Mouse (Mus musculus): Measurements from ENCODE around the gene Dmbt1. TPM values are rescaled to one million over a fixed set of nuclear protein-coding genes. Genes with fewer than 3 reads are reported as not detected.

Gene Dmbt1
- polyA plus RNA-seq, 1 experiment from 2014 or later = 0.06 TPM

DNA sequence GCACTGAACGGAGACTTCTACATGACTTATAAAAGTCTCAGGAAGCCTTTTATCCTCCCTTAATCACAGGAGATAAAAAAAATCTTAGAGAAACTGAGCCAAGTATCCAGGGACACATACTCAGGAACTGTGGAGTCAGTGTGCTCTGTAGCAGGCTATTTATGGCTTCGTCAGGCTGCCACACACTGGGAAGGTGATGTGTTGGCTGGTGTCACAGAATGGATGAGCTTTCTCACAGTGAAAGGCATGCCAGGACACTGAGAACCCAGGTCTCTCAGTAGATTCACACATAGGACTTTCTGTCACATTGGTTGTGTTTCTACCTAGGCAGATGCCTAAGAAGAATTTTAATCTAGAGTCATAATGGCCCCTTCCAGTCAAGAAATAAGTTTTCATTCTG, 82.6 kb downstream of the Dmbt1 start:
- Histone ChIP-seq H3K4me1 (replicated peaks) (peaks cover 6% of the 10 kb centered on the region; the same call in 1 of the 2 replicates), H3K27ac (peak overlapping the region; percentile 27), H3K9ac (no peak overlapping the region), H3K9me3 (replicated peaks) (no peaks in the 10 kb centered on the region), H3K36me3 (no peaks in the 10 kb centered on the region), H3K27me3 (no peaks in the 10 kb centered on the region), H3K4me3 (no peak overlapping the region), H3K4me2 (no peak overlapping the region)
- ATAC-seq (replicated peaks; ENCODE audit: insufficient number of reproducible peaks, insufficient read depth, low FRiP score, low read depth) = no peak
- 43% methylated on average over 2 of the region's 2 CpGs for WGBS

DNA sequence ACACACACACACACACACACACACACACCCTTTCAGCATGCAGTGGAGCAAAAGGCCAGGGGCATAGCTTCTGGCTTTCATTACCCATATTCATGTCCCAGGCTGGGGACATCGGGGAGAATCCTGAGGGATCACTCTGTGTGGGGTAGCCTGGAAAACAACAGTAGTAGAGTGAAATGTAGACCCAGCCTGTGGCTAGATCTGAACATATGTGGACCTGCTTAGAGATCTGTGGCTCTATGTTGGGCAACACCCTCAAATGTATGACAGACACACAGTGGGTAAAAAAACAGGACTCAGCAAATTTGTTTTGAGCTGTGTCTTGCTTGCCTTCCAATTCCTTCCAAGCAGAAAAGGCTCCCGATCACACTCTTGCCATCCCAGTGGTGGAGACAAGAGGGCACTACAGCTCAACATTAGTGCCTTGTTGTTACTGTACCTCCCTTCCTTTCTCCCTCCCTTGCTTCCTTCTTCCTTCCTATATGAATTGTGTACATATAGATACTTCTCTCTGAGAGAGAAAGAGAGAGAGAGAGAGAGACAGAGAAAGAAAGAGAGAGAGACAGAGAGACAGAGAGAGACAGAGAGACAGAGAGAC, 90.5 kb downstream of the Dmbt1 start:
- Histone ChIP-seq H3K27ac (no peak overlapping the region), H3K9ac (no peak overlapping the region), H3K4me2 (no peak overlapping the region), H3K4me3 (no peak overlapping the region), H3K4me1 (replicated peaks) (no peaks in the 10 kb centered on the region), H3K36me3 (no peaks in the 10 kb centered on the region), H3K9me3 (replicated peaks) (no peaks in the 10 kb centered on the region), H3K27me3 (no peaks in the 10 kb centered on the region)
- ATAC-seq (replicated peaks; ENCODE audit: insufficient number of reproducible peaks, insufficient read depth, low FRiP score, low read depth) = no peak
- 87% methylated on average over 2 of the region's 2 CpGs for WGBS

DNA sequence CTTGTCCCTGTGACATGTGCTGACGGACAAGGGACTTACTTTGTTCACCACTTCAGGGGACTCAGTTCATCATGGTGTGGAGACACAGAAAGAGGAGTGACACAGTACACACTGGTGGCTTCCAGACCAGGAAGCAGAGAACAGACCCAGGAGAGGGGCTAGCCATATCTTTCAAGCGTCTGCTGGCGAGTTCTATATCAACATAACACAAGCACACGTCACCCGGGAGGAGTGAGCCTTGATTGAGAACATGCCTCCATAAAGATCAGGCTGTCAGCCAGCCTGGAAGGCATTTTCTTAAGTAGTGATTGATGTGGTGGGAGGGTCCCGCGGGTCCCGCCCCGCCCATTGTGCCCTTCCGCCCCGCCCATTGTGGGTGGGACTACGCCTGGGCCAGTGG, 98.2 kb downstream of the Dmbt1 start:
- H3K9ac ChIP-seq = no peak overlapping the region
- H3K36me3 ChIP-seq = no peaks in the 10 kb centered on the region
- no peaks in the 10 kb centered on the region for H3K9me3 ChIP-seq (replicated peaks)
- WGBS = 41% methylated on average over 12 of the region's 12 CpGs
- no peak overlapping the region for H3K27ac ChIP-seq
- no peaks in the 10 kb centered on the region; the same call in 1 of the 2 replicates for H3K27me3 ChIP-seq
- H3K4me3 ChIP-seq = no peak overlapping the region
- H3K4me1 ChIP-seq (replicated peaks) = no peaks in the 10 kb centered on the region
- ATAC-seq (replicated peaks; ENCODE audit: insufficient number of reproducible peaks, insufficient read depth, low FRiP score, low read depth) = peak; percentile 66; the same call in 1 of the 2 replicates
- H3K4me2 ChIP-seq = no peak overlapping the region

DNA sequence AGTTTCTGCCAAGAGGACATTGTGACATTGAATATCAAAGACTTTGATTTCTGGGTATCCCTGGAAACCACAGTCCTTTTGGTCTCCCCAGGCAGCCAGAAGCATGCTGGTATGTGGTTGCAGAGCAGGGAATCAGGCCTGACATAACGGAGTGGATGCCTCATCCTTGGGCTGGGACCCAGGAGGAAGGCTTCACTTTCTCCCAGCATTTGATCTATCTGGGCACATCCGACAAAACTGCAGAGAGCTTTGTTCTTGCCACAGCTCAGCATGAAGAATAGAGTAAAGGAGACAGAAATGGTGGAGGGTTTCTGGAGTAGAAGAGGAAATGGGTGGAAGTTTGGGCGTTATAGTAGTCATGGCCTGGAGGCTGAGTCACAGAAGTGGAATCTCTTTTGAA, 101.3 kb downstream of the Dmbt1 start:
- Histone ChIP-seq H3K4me3 (no peak overlapping the region), H3K4me1 (replicated peaks) (no peaks in the 10 kb centered on the region), H3K36me3 (no peaks in the 10 kb centered on the region), H3K4me2 (no peak overlapping the region), H3K9me3 (replicated peaks) (no peaks in the 10 kb centered on the region), H3K27me3 (no peaks in the 10 kb centered on the region; the same call in 1 of the 2 replicates), H3K27ac (no peak overlapping the region), H3K9ac (no peak overlapping the region)
- no peak for ATAC-seq (replicated peaks; ENCODE audit: insufficient number of reproducible peaks, insufficient read depth, low FRiP score, low read depth)
- 63% methylated on average over 3 of the region's 3 CpGs for WGBS

DNA sequence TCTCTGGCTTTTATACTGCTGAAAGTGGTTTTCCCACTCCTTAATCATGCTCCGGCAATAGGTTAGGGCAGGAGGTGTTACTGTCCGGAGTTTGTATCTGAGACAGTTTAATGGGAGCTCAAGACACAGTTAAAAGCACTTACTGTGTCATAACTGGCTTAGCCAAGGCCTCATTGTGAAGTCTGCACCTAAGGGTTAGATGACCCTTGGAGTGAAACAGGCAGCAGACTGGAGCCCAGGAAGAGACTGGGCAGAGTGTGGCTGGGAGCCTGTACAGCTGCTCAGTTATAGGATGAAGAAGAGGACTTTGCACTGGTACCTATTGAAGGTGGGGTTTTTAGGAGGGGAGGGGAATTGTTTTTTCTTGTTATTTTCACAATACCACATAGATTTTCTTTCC, 114.4 kb downstream of the Dmbt1 start, which contains the start of gene 4933402N03Rik:
Gene 4933402N03Rik, minus strand, starts transcription at position 101 of the 400 bp plus-strand sequence.
- 80% methylated on average over 2 of the region's 2 CpGs for WGBS
- Histone ChIP-seq H3K9ac (no peak within 1 kb of the TSS), H3K4me1 (replicated peaks) (no peaks in the 10 kb centered on the region), H3K9me3 (replicated peaks) (no peaks in the 10 kb centered on the region), H3K27me3 (peaks cover 7% of the 10 kb centered on the region; the same call in 1 of the 2 replicates), H3K27ac (no peak within 1 kb of the TSS), H3K4me2 (no peak within 1 kb of the TSS), H3K36me3 (no peaks in the 10 kb centered on the region), H3K4me3 (no peak within 1 kb of the TSS)
- ATAC-seq (replicated peaks; ENCODE audit: insufficient number of reproducible peaks, insufficient read depth, low FRiP score, low read depth) = no peak

DNA sequence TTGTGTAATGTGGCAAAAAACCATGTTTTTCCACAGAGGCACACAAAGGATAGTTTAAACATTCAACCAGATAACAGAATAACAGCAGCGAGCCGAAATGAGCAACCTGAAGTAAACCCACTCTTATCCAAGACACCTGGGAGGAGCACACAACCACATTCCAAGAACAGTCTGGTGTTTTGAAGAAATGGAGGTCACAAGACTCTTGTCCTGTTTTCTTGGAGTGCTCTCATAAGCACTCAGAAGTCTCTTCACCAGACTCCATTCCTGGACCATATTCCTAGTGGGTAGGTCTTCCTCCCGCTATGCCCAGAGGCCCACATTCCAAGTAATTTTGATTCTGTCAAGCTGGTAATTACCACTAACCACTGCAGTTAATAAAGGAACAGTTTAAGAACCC, 118.3 kb downstream of the Dmbt1 start:
- H3K27me3 ChIP-seq = peaks cover 7% of the 10 kb centered on the region; the same call in 1 of the 2 replicates
- H3K9ac ChIP-seq = no peak overlapping the region
- H3K36me3 ChIP-seq = no peaks in the 10 kb centered on the region
- no peaks in the 10 kb centered on the region for H3K9me3 ChIP-seq (replicated peaks)
- H3K4me2 ChIP-seq = no peak overlapping the region
- no peak overlapping the region for H3K4me3 ChIP-seq
- H3K4me1 ChIP-seq (replicated peaks) = no peaks in the 10 kb centered on the region
- WGBS = 70% methylated on average over 3 of the region's 3 CpGs
- no peak overlapping the region for H3K27ac ChIP-seq
- no peak for ATAC-seq (replicated peaks; ENCODE audit: insufficient number of reproducible peaks, insufficient read depth, low FRiP score, low read depth)

DNA sequence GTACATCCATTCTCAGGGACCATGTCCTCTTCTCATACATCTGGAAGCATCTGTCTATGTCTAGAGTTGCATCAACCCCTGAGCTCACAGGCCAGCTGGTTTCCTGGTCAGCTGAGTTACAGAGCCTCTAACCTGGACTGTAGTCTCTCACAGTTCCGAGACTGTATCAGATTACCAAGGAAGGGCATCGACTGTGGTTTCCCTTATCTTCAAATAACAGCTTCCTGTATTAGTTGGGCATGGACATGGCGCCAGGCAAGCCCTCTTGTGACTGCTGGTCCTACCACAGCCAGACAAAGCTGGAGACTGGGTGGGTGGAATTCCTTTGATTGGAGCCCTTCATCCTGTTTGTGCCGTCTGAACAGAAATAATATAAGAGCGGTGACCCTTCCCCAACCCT, 121.2 kb downstream of the Dmbt1 start:
- Histone ChIP-seq H3K36me3 (no peaks in the 10 kb centered on the region), H3K27me3 (no peaks in the 10 kb centered on the region), H3K4me3 (no peak overlapping the region), H3K27ac (no peak overlapping the region), H3K9me3 (replicated peaks) (no peaks in the 10 kb centered on the region), H3K9ac (no peak overlapping the region), H3K4me1 (replicated peaks) (no peaks in the 10 kb centered on the region), H3K4me2 (no peak overlapping the region)
- WGBS = 64% methylated on average over 5 of the region's 5 CpGs
- no peak for ATAC-seq (replicated peaks; ENCODE audit: insufficient number of reproducible peaks, insufficient read depth, low FRiP score, low read depth)

DNA sequence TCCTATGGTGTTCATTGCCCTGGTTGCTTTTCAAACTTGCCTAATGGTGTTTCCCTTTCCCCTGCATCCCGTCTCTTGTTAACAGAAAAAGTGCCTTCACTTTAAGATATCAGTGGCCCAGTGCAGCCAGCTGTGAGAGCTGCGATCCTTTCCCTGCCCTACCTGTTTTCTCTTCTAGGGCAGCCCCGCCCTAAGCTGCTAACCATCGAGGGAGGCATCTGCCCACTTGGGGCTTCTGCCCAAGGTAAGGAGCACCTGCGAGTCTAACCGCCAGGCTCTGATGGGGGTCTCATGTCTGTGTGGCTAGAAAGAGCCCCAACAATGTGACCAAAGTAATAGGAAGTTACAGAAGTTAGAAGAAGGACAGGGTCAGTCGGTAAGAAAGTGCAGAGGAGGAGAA, 130.4 kb downstream of the Dmbt1 start:
- no peaks in the 10 kb centered on the region for H3K9me3 ChIP-seq (replicated peaks)
- no peaks in the 10 kb centered on the region for H3K27me3 ChIP-seq
- 56% methylated on average over 7 of the region's 7 CpGs for WGBS
- no peak overlapping the region for H3K27ac ChIP-seq
- no peak overlapping the region for H3K4me2 ChIP-seq
- no peak for ATAC-seq (replicated peaks; ENCODE audit: insufficient number of reproducible peaks, insufficient read depth, low FRiP score, low read depth)
- H3K4me1 ChIP-seq (replicated peaks) = no peaks in the 10 kb centered on the region
- no peak overlapping the region for H3K4me3 ChIP-seq
- no peak overlapping the region for H3K9ac ChIP-seq
- no peaks in the 10 kb centered on the region for H3K36me3 ChIP-seq

DNA sequence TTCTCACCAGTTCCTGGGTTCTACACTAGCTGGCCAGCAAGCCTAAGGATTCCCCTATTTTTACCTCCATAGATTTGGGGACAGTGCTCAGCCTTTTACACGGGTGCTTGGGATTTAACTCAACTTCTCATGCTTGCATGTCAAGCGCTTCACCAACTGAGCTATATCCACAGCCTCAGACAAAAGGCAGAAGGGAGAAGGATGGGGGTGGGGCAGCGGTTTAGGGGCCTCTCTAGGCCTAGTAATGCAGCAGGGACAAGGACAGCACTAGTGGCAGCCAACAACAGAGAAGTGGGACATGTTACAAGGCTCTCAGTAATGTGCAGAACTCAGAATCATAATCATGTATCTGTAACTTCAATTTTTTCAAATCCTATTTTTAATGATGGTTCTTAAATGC, 135.9 kb downstream of the Dmbt1 start:
- ATAC-seq (replicated peaks; ENCODE audit: insufficient number of reproducible peaks, insufficient read depth, low FRiP score, low read depth) = no peak
- Histone ChIP-seq H3K27me3 (no peaks in the 10 kb centered on the region), H3K36me3 (no peaks in the 10 kb centered on the region), H3K4me2 (no peak overlapping the region), H3K4me1 (replicated peaks) (no peaks in the 10 kb centered on the region), H3K9me3 (replicated peaks) (no peaks in the 10 kb centered on the region), H3K4me3 (no peak overlapping the region), H3K27ac (no peak overlapping the region), H3K9ac (no peak overlapping the region)
- WGBS = 65% methylated on average over 3 of the region's 3 CpGs

DNA sequence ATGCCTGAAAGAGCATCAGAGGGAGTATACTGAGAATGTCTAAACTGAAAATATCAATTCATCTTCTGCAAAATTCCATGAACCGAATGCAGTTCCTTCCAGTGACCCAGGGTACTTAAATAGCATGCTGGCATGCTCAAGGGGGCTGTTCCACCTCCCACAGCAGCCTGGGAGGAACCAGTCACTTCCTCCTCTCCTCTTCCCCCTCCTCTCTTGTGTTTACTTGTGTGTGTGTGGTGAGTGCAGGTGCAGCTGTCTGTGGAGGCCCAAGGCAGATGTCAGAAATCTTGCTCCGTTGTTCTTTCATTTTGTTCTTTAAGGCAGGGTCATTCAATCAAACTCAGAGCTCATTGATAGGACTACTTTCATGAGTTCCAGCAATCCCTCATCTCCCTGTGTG, 137.2 kb downstream of the Dmbt1 start:
- 37% methylated on average over 2 of the region's 2 CpGs for WGBS
- Histone ChIP-seq H3K27ac (no peak overlapping the region), H3K4me3 (no peak overlapping the region), H3K4me2 (no peak overlapping the region), H3K36me3 (no peaks in the 10 kb centered on the region), H3K27me3 (no peaks in the 10 kb centered on the region), H3K9me3 (replicated peaks) (no peaks in the 10 kb centered on the region), H3K4me1 (replicated peaks) (no peaks in the 10 kb centered on the region), H3K9ac (no peak overlapping the region)
- ATAC-seq (replicated peaks; ENCODE audit: insufficient number of reproducible peaks, insufficient read depth, low FRiP score, low read depth) = no peak

Measured in heart, embryonic 15.5 days (tissue).